Mouse (Mus musculus) forebrain, embryonic 10.5 days (tissue): ENCODE measurements around the gene Rasl11b. TPM values are rescaled to one million over a fixed set of nuclear protein-coding genes. Genes with fewer than 3 reads are reported as not detected.

Source experiments
- DNase-seq: peaks from one replicate; pipeline ENCODE4 v3.0.0-alpha.2; 2017; ENCODE audit warnings: low spot score; ENCODE audit errors: extremely low spot score
- H3K27ac ChIP-seq: fragments of 300-500 bp; sonication (generic); 2 replicates; pipeline ENCODE4 v1.5.1; 2016; ENCODE audit warnings: mild to moderate bottlenecking
- H3K27me3 ChIP-seq: fragments of 300-500 bp; sonication (generic); 2 replicates; pipeline ENCODE4 v1.6.1; 2016; ENCODE audit warnings: mild to moderate bottlenecking; ENCODE audit not compliant: poor library complexity, severe bottlenecking
- H3K36me3 ChIP-seq: fragments of 300-500 bp; sonication (generic); replicated peaks from 2 replicates; pipeline ENCODE4 v1.6.1; 2016; ENCODE audit warnings: mild to moderate bottlenecking, moderate library complexity
- H3K4me1 ChIP-seq: fragments of 300-500 bp; sonication (generic); 2 replicates; pipeline ENCODE4 v1.6.1; 2016
- H3K4me3 ChIP-seq: fragments of 300-500 bp; sonication (generic); 2 replicates; pipeline ENCODE4 v1.5.1; 2016; ENCODE audit warnings: mild to moderate bottlenecking, moderate library complexity
- H3K9me3 ChIP-seq: fragments of 300-500 bp; sonication (generic); 2 replicates; pipeline ENCODE4 v1.6.1; 2016; ENCODE audit warnings: mild to moderate bottlenecking, moderate library complexity
- WGBS: fragments of 180-500 bp; shearing (Covaris S2); methylation state at CpG from one replicate; pipeline ENCODE4 v1.1.7; 2016; 5-methylcytosine and 5-hydroxymethylcytosine counted together
- polyA plus RNA-seq: library from polyadenylated mRNA; unstranded; fragments of >200 nt; fragmentation: Nextera tagmentation; extraction: Ambion mirVana; gene quantifications from 2 replicates; pipeline ENCODE4 v1.2.1, GENCODE M21; 2016

Rasl11b gene
- polyA plus RNA-seq, 1 experiment from 2014 or later, result 27.5 TPM

DNA sequence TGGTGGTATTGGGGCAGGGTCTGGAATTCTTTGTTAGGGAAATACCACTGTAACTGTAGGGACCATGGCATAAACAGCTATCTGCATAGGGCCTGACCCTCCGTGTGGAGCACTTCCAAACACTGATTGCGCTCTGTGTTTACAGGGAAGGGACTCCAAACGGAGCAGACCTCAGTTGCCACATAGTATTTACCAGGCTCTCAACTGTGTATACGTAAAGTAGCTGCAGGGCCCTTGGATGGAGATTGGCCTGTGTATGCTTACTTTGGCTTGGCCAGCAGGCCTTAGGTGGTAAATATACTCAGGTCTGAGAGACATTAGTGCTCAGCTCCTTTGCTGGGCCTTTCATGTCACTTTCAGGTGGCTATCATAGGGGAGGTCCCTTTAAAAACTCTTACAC lies 7.4 kb downstream of the Rasl11b start:
- Histone ChIP-seq H3K36me3 (peaks cover 31% of the 10 kb centered on the region), H3K27ac (no peak overlapping the region), H3K27me3 (no peaks in the 10 kb centered on the region), H3K9me3 (no peaks in the 10 kb centered on the region), H3K4me3 (no peak overlapping the region), H3K4me1 (peaks cover 50% of the 10 kb centered on the region)
- WGBS, result 85% methylated on average over 4 of the region's 4 CpGs
- no peak for DNase-seq

- Histone ChIP-seq H3K4me1 (peaks cover 48% of the 10 kb centered on the region), H3K27ac (no peak overlapping the region), H3K9me3 (no peaks in the 10 kb centered on the region), H3K36me3 (peaks cover 12% of the 10 kb centered on the region), H3K27me3 (no peaks in the 10 kb centered on the region), H3K4me3 (no peak overlapping the region)
- DNase-seq, result no peak
- 79% methylated on average over 5 of the region's 5 CpGs for WGBS
These were observed 9.4 kb downstream of the Rasl11b start for GRCm38 (mm10) chr5:74204465-74204864.

GRCm38 (mm10) chr5:74205509-74205908 lies 10.4 kb downstream of the Rasl11b start:
- DNase-seq, result no peak
- H3K4me3 ChIP-seq, result no peak overlapping the region
- peak overlapping the region; percentile 67 for H3K27ac ChIP-seq
- H3K9me3 ChIP-seq, result no peaks in the 10 kb centered on the region
- H3K4me1 ChIP-seq, result peaks cover 50% of the 10 kb centered on the region
- H3K36me3 ChIP-seq, result peaks cover 1% of the 10 kb centered on the region; the same call in 1 of the 2 replicates
- WGBS, result 56% methylated on average over 8 of the region's 8 CpGs
- H3K27me3 ChIP-seq, result no peaks in the 10 kb centered on the region

DNA sequence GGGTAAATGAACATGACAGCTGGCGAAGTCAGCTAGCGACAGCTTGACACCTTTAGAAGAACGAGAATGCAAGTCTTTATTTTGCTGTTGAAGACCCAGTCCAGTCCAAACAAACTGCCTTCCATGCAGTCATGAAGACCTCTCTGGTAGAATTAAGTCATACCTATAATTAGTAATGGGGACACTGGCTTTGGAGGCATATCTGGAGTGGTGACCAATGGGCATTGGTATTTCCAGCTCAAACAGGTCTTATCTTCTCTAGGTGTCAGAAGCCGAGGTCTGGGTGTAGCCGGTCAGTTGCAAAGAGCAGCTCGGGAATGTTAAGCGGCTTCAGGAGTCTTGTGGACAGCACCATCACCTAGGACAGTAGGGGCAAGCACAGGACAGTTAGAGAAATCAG lies 11.0 kb downstream of the Rasl11b start:
- H3K4me3 ChIP-seq, result no peak overlapping the region
- 93% methylated on average over 7 of the region's 7 CpGs for WGBS
- H3K27me3 ChIP-seq, result no peaks in the 10 kb centered on the region
- H3K4me1 ChIP-seq, result peaks cover 50% of the 10 kb centered on the region
- H3K9me3 ChIP-seq, result no peaks in the 10 kb centered on the region
- peak overlapping the region; percentile 67; the same call in 1 of the 2 replicates for H3K27ac ChIP-seq
- H3K36me3 ChIP-seq, result no peaks in the 10 kb centered on the region
- DNase-seq, result no peak

DNA sequence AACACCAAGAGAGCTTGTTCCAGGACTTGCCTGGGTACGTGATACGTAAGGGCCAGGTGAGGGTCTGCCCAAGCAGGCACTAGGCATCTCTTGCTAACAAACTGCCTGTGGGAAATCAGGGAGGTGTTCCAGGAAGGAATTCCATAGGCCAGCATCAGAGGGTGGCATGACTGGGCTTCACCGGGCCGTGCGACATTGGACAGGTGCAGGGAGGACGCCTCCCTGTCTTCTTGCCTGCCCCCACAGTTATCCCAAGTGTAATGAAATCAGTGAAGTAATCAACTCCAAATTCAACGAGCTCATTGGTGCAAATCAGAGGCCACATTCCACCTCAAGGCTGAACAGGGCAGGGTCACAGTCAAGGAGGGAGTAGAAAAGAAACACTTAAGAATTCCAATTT lies 11.6 kb downstream of the Rasl11b start:
- Histone ChIP-seq H3K27me3 (no peaks in the 10 kb centered on the region), H3K27ac (0 out of 2 replicates have a peak overlapping the region, but pooled peaks have one; percentile 15), H3K36me3 (no peaks in the 10 kb centered on the region), H3K4me3 (no peak overlapping the region), H3K4me1 (peaks cover 48% of the 10 kb centered on the region), H3K9me3 (no peaks in the 10 kb centered on the region)
- no peak for DNase-seq
- 86% methylated on average over 7 of the region's 7 CpGs for WGBS

DNA sequence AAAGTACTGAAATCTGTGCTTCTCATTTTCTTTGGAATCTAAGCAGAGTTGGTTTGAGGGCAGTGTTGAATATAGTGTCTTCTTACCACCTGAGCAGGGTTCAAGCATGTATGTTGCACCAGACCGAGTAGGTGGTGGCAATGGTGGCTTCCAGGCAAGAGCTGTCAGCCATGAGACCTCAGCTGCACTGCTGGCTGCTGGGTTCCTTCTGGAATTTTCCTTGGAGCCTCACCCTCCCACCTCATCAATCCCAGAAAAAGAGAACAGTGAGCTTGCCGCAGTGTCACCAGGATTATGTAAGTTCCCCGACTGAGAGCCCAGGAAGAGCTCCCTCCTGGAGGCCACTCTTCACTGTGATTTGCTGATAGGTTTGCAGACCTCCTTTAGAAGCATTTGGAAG lies 12.1 kb downstream of the Rasl11b start:
- H3K27ac ChIP-seq, result no peak overlapping the region
- no peak for DNase-seq
- H3K4me3 ChIP-seq, result no peak overlapping the region
- peaks cover 43% of the 10 kb centered on the region for H3K4me1 ChIP-seq
- H3K9me3 ChIP-seq, result no peaks in the 10 kb centered on the region
- 88% methylated on average over 3 of the region's 3 CpGs for WGBS
- H3K27me3 ChIP-seq, result no peaks in the 10 kb centered on the region
- no peaks in the 10 kb centered on the region for H3K36me3 ChIP-seq

GRCm38 (mm10) chr5:74208438-74208837 lies 13.4 kb downstream of the Rasl11b start:
- H3K27ac ChIP-seq, result peak overlapping the region; percentile 8; the same call in 1 of the 2 replicates
- H3K9me3 ChIP-seq, result no peaks in the 10 kb centered on the region
- no peaks in the 10 kb centered on the region for H3K36me3 ChIP-seq
- DNase-seq, result no peak
- no peaks in the 10 kb centered on the region for H3K27me3 ChIP-seq
- H3K4me1 ChIP-seq, result peaks cover 47% of the 10 kb centered on the region
- H3K4me3 ChIP-seq, result no peak overlapping the region
- WGBS, result 61% methylated on average over 7 of the region's 7 CpGs

GRCm38 (mm10) chr5:74209640-74210039 lies 14.6 kb downstream of the Rasl11b start:
- peak overlapping the region; percentile 4; the same call in 1 of the 2 replicates for H3K27ac ChIP-seq
- no peak for DNase-seq
- H3K4me3 ChIP-seq, result no peak overlapping the region
- no peaks in the 10 kb centered on the region for H3K27me3 ChIP-seq
- WGBS, result 90% methylated on average over 4 of the region's 4 CpGs
- H3K36me3 ChIP-seq, result no peaks in the 10 kb centered on the region
- H3K9me3 ChIP-seq, result no peaks in the 10 kb centered on the region
- H3K4me1 ChIP-seq, result peaks cover 56% of the 10 kb centered on the region

- Histone ChIP-seq H3K4me3 (no peak overlapping the region), H3K27ac (no peak overlapping the region), H3K27me3 (no peaks in the 10 kb centered on the region), H3K9me3 (no peaks in the 10 kb centered on the region), H3K36me3 (no peaks in the 10 kb centered on the region), H3K4me1 (peaks cover 56% of the 10 kb centered on the region)
- 79% methylated on average over 11 of the region's 11 CpGs for WGBS
- DNase-seq, result no peak
These were observed 16.3 kb downstream of the Rasl11b start for GRCm38 (mm10) chr5:74211346-74211745.

GRCm38 (mm10) chr5:74214501-74215110 lies 19.5 kb downstream of the Rasl11b start:
- peak; percentile 46 for DNase-seq
- no peaks in the 10 kb centered on the region for H3K27me3 ChIP-seq
- peak overlapping the region; percentile 86 for H3K27ac ChIP-seq
- 3% methylated on average over 7 of the region's 7 CpGs for WGBS
- H3K4me3 ChIP-seq, result peak overlapping the region; percentile 38
- H3K4me1 ChIP-seq, result peaks cover 55% of the 10 kb centered on the region
- no peaks in the 10 kb centered on the region for H3K36me3 ChIP-seq
- no peaks in the 10 kb centered on the region for H3K9me3 ChIP-seq

GRCm38 (mm10) chr5:74215125-74215524 lies 20.0 kb downstream of the Rasl11b start:
- DNase-seq, result no peak
- Histone ChIP-seq H3K9me3 (no peaks in the 10 kb centered on the region), H3K27ac (peak overlapping the region; percentile 86), H3K4me3 (peak overlapping the region; percentile 38), H3K27me3 (no peaks in the 10 kb centered on the region), H3K36me3 (no peaks in the 10 kb centered on the region), H3K4me1 (peaks cover 51% of the 10 kb centered on the region)
- WGBS, result 18% methylated on average over 4 of the region's 4 CpGs

DNA sequence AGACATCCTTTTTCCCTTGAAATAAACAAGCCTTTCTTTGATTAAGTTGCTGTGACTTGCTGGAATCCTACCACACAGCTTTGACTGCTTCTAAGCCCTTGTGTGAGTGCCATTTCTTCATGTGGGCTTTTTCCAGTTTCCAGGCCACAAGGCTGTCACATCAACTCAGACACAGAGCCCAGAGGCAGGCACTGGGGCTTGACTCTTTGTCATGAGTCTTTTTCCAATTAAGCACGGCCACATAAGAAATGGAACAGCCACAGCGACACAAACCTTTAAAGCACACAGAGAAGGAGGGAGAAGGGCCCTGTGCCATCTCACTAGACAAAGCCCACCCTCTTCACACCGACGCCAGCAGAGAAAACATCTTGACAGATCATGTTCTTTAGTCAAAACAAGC lies 23.4 kb downstream of the Rasl11b start:
- DNase-seq, result no peak

GRCm38 (mm10) chr5:74222626-74223025 lies 27.5 kb downstream of the Rasl11b start:
- H3K36me3 ChIP-seq, result no peaks in the 10 kb centered on the region
- H3K4me1 ChIP-seq, result peaks cover 8% of the 10 kb centered on the region
- no peaks in the 10 kb centered on the region for H3K9me3 ChIP-seq
- no peak for DNase-seq
- 91% methylated on average over 4 of the region's 4 CpGs for WGBS
- no peak overlapping the region for H3K4me3 ChIP-seq
- no peak overlapping the region for H3K27ac ChIP-seq
- H3K27me3 ChIP-seq, result no peaks in the 10 kb centered on the region

More for the DNA sequence above, 23.4 kb downstream of the Rasl11b start:
- Histone ChIP-seq H3K27ac (peak overlapping the region; percentile 30; the same call in 1 of the 2 replicates), H3K36me3 (no peaks in the 10 kb centered on the region), H3K4me3 (no peak overlapping the region), H3K4me1 (peaks cover 33% of the 10 kb centered on the region), H3K27me3 (no peaks in the 10 kb centered on the region), H3K9me3 (no peaks in the 10 kb centered on the region)
- 63% methylated on average over 4 of the region's 4 CpGs for WGBS
